Mouse (Mus musculus) cerebellum, adult 18-20 months (tissue): Measurements from ENCODE around the gene Plxnb1.

Experiments used
- DNase-seq, 2 experiments: peaks; one replicate each; pipeline ENCODE4 v3.0.0; 2021

Plxnb1 gene

DNA sequence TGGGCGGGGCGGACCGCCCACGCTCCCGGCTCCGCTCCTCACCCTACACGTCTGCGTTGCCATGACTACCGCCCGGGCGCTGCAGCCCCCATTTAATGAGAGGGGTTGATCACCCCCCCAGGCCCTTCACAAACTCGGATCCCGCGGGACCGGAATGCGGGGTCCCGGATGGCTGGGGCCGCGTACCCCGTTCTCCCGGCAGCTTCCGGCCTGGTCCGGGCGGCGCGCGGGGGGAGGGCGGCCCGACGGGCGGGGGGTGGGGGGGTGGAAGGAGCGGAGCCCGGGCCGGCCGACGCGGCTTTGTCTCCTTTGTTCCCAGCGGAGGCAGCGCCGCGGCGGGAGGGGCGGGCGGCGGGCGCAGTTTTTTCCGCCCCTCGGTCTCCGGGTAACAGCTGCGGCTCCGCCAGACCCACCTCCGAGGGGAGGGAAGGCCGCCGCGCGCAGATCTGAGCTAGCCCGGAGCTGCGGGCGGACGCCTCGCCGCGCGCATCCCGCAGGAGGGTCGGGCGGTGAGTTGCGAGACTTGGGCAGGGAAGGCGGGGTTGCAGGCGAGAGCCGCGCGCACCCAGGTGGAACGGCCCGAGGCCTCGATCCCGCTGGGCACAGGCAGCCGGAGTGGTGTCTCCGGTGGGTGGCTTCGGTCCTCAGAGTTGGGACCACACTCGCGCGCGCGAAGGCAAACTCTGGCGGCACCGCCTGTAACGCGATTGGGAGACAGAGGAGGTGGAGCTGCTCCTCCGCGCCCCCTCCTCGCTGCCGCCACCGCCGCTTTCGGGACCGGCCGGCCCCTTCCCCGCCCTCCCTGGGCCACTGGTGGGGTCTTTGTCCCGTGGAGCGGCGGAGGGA is at the start of gene Plxnb1:
TSS of gene Plxnb1 (plus strand) at position 253 of the 846 bp plus-strand sequence.
- DNase-seq: peak; percentile 57 to 62

DNA sequence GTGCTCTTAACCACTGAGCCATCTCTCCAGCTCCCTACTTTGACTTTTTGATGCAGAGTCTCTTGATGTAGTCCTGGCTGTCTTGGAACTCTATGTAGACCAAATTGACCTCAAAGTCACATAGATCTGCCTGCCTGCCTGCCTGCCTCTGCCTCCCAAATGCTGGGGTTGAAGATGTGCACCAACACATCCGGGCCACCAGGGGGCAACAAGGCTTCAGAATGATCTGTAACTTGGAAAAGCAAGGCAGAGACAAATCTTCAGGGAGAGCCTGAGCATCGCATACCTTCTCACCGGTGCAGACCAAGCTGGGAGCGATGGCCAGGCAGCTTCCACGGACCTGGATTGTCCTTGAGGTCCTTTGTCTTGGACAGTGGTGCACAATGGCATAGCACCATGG is 48.9 kb upstream of the Plxnb1 start:
- peak; percentile 53 to 57 for DNase-seq

- no peak for DNase-seq
Measured at GRCm38 (mm10) chr9:109049316-109049715, 45.9 kb upstream of the Plxnb1 start.

DNA sequence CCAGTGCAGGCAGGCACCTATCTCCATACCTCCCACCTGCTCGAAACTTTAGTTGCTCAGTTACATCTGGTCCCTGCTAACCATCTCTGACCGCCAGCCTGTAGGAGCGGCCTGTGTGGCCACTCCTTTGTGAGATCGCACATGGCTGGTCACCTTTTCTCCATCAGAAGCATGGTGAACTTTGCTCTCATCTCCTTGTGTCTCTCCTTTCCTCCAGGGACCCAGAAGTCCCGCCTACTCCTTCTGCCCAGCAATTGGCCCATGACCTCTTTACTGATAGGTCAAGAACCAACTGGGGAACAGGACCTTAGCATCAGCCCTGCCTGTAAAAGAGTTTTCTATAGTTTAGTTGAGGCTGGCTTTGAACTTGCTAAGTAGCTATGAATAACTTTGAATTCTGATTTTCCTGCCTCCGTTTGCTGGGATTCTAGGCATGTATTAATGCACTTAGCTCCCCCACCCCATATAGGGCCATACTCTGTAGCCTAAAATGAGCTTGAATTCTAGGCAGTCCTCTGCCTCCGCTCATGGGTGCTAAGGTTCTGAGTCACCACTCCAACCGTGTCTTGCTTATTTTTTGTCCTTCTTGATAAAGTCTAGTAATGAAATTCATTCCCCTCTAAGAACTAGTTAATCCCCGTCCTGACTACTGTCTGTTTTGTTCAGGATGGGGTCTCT is 45.1 kb upstream of the Plxnb1 start:
- no peak for DNase-seq

DNA sequence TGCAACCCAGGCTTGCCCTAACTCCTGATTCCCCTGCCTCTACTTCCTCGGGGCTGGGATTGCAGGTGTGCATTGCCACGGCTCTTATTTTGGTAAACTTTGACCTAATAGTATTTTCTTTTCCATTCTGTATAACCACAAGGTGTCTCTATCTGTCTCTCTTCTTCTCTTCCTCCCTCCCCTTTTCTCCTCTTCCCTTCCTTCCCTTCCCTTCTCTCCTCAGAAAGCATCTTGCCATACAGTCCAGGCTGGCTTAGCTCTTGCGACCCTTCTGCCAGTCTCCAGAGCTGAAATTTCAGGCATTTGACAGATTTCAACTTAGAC is 44.6 kb upstream of the Plxnb1 start:
- DNase-seq: no peak

GRCm38 (mm10) chr9:109051011-109051501 is 44.1 kb upstream of the Plxnb1 start:
- no peak for DNase-seq

DNA sequence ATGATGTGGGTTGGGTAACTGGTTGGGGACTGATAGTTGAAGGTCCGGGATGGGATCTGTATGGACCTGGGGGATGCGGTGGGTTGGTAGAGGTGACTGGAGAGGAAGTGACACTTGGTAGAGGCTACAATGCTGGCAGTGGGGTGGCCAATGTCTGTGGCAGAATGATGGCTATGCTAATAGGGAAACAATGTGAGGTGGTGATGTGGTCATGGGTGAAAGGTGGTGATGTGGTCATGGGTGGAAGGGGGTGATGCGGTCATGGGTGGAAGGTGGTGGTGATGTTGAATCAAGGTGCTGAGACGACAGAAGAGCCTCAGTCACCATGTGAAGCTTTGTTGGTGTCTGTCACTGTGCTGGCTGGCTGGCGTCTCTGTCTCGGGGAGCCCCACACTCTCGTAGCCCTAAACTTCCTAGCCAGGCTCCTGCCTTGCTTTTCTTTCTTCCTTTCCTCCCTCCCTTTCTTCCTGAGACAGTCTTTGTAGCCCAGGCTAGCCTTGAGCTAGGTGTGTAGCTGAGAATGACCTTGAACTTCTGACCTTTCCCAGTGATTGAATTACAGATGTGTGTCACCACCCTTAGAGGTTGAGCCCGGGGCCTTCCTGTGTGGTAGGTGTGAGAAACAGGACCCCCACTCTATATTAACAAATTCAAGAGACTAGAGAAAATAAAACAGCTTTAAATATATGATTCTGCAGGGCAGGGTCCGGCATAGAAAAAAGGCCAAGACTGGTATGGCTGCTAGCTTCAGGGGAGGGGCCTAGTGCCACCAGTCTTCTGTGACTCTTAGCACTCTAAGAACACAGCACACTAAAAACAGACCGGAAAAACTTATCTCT is 43.3 kb upstream of the Plxnb1 start:
- DNase-seq: no peak

DNA sequence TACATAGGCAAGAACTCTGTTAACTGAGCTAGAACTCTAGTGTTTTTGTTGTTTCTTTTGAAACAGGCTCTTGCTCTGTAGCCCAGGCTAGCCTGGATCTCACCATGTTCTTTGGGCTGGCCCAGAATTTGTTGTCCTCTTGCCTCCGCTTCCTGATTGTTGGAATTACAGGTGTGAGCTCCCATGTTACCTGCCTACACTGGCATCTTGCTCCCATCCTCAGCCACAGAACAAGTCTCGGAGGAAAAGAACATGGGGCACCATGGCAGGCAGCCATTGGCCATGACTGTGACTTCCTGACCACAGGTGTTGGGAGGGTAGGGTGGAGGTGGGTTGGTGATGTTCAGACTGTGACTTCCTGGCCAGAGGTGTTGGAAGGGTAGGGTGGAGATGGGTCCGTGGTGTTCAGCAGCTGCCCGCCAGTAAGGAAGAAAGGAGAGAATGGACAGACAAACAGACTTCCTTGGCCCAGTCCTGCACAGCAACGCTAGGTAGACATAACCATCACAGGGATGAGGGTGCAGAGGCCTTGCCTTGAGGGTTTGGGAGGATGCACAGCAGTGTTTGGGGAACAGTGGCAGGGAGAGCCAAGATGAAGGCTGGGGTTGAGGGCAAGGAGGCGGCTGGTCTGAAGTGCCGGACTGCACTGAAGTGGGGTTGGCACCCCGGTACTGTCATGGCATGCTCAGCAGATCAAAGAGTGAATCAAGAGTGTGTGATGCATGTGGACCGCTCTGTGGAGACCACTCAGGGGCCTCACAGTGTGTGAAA is 42.5 kb upstream of the Plxnb1 start:
- DNase-seq: no peak

GRCm38 (mm10) chr9:109053366-109053765 is 41.8 kb upstream of the Plxnb1 start:
- no peak for DNase-seq

GRCm38 (mm10) chr9:109053851-109054250 is 41.3 kb upstream of the Plxnb1 start:
- DNase-seq: no peak

- DNase-seq: peak; percentile 62 to 81
Measured at GRCm38 (mm10) chr9:109054712-109055111, 40.5 kb upstream of the Plxnb1 start.

DNA sequence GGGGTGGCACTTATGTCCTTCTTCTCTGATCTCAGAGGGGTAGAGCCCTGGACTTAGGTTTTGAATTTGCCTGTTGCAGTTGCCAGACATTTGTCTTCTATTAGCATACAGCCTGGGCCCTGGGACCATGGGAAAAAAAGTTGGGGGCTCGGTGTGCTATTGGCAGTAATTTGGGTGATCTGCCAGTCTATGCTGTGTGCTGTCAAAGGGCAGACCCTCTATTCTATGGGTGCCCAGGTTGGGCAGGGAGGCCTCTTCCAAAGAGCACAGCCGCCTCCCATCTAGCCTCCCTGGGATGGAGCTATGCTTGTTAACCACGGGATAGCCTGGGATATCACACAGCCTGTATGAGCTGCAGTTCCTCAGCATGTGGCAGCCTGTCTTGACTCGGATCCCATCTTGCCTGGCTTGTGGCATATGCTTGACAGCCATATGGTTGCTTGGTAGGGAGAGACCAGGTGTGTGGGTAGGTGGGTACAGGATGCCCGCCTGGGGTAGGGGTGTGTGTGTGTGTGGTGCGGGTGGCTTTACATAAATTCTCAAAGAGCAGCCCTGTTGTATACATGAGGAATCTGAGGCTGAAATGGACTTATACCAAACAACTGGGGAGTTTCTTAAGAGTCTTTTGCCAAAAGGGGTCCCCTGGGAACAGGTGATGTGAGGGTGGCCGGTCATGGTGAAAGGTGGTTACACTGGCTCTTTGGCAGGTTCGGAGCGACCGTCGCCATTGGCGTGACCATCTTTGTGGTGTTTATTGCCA is 39.7 kb upstream of the Plxnb1 start:
- peak in 1 of 2 experiments; percentile 33 for DNase-seq

GRCm38 (mm10) chr9:109056081-109056690 is 39.0 kb upstream of the Plxnb1 start:
- no peak for DNase-seq

GRCm38 (mm10) chr9:109056916-109057315 is 38.3 kb upstream of the Plxnb1 start:
- DNase-seq: no peak

DNA sequence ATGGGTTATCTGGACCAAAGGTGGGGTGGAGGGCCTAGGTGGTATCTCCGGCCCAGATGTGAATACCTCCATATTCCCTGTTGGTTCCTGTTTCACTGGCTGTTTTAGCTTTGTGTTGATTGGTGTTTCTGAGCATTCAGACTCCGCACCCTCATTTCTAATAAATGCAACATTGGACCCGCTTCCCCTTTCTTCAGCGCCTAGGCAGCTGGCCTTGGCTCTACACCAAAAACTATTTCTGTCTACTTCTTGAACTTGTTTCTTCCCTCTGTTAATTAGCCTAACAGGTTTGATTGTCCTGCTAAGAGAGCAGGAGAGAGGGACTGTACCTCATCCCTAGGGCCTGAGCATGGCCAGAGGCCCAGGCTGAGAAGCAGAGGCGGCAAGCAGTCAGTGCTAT is 37.6 kb upstream of the Plxnb1 start:
- no peak for DNase-seq

GRCm38 (mm10) chr9:109058006-109058765 is 37.0 kb upstream of the Plxnb1 start:
- no peak for DNase-seq

GRCm38 (mm10) chr9:109059136-109059903 is 35.9 kb upstream of the Plxnb1 start, which contains the start of gene Trex1:
Gene Trex1 (minus strand): TSS chr9:109059734.
- peak; percentile 85 to 92 for DNase-seq

- no peak for DNase-seq
Measured at GRCm38 (mm10) chr9:109060184-109060897, 34.8 kb upstream of the Plxnb1 start.

DNA sequence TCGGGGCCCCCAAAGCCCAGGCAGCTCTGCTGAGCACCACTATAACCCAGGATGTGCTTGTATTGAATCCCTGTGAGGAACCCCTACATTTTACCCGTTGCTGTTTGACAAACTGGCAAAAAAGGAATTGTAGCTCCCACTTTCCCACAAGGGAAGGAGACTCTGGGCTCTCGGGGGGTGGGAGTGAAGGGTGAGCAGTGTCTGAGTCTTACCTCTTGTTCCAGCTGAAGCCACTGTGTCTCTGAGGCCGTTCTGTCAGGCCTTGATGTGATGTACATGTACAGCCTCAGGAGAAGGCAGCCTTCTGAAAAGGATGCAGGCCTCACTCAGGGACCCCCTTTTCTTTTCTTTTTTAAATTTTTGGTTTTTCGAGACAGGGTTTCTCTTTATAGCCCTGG is 34.3 kb upstream of the Plxnb1 start:
- DNase-seq: no peak
